Mouse (Mus musculus): Measurements from ENCODE around the gene Rad18. TPM values are rescaled to one million over a fixed set of nuclear protein-coding genes. Genes with fewer than 3 reads are reported as not detected.

The Rad18 gene
- total and polyA plus RNA-seq, 3 experiments: 21.1 to 37.7 (median 37.1) TPM

GRCm38 (mm10) chr6:112694492-112694891 is 2.0 kb downstream of the Rad18 start:
- H3K9ac ChIP-seq (ENCODE audit: insufficient read depth, low read depth): no peak overlapping the region
- no peak for TF ChIP-seq MAX (IDR thresholded peaks at IDR 0.05; ENCODE audit: low read length)
- TF ChIP-seq ZNF384 (IDR thresholded peaks at IDR 0.05; ENCODE audit: low read depth, low read length): peak; percentile 63

GRCm38 (mm10) chr6:112691523-112691922 is 5.0 kb downstream of the Rad18 start:
- dilution Hi-C loops (cut with MboI; ENCODE audit: extremely low pct_ligation_motif_present, extremely low pct_unique_long_range_greater_than_20kb, low sequenced_read_pairs): no loop called here
- Histone ChIP-seq H3K9me3 (replicated peaks; ENCODE audit: low read length) (no peaks in the 10 kb centered on the region), H3K4me3 (replicated peaks in 1 of 3; ENCODE audit: low read depth in 2 of 3, low read length in 2 of 3, poor library complexity in 1 of 3) (no peak overlapping the region), H3K4me2 (ENCODE audit: insufficient read depth, low read depth, poor library complexity, severe bottlenecking) (no peak overlapping the region), H3K27me3 (replicated peaks) (no peaks in the 10 kb centered on the region), H3K36me3 (replicated peaks in 1 of 2; ENCODE audit: control insufficient read depth in 1 of 2, insufficient read depth in 1 of 2, low read length in 1 of 2) (peaks cover 22 to 70% of the 10 kb centered on the region in 2 experiments), H3K79me2 (replicated peaks; ENCODE audit: control insufficient read depth, extremely low read depth, insufficient read depth, poor library complexity, severe bottlenecking) (peaks cover 21% of the 10 kb centered on the region), H3K9ac (ENCODE audit: insufficient read depth, low read depth) (no peak overlapping the region), H3K27ac (ENCODE audit: insufficient read depth, low read depth) (no peak overlapping the region), H3K4me1 (ENCODE audit: control insufficient read depth in 1 of 2, insufficient read depth in 2 of 2) (peaks cover 0 to 23% of the 10 kb centered on the region in 2 experiments; a peak in 3 of 4 replicates)
- TF ChIP-seq JUND (conservative IDR thresholded peaks at IDR 0.05; ENCODE audit: low read depth, low read length) (no peak), ZKSCAN1 (IDR thresholded peaks at IDR 0.05; ENCODE audit: borderline replicate concordance, low read depth, low read length) (no peak), MAFK (IDR thresholded peaks at IDR 0.05; ENCODE audit: insufficient replicate concordance, low read length) (no peak), PAX5 (IDR thresholded peaks at IDR 0.05; ENCODE audit: low read length) (no peak), RAD21 (IDR thresholded peaks at IDR 0.05; ENCODE audit: low read depth, low read length) (no peak), CHD1 (IDR thresholded peaks at IDR 0.05; ENCODE audit: low read depth, low read length) (no peak), EP300 (IDR thresholded peaks at IDR 0.05; ENCODE audit: low read length) (no peak), ZMIZ1 (IDR thresholded peaks at IDR 0.05; ENCODE audit: low read depth, low read length) (no peak), BHLHE40 (IDR thresholded peaks at IDR 0.05; ENCODE audit: low read depth, low read length) (no peak), UBTF (IDR thresholded peaks at IDR 0.05; ENCODE audit: low read depth, low read length) (no peak), SMC3 (IDR thresholded peaks at IDR 0.05; ENCODE audit: low read depth, low read length) (no peak), IRF4 (IDR thresholded peaks at IDR 0.05; ENCODE audit: low read depth, low read length) (no peak), USF2 (conservative IDR thresholded peaks at IDR 0.05; ENCODE audit: low read depth, low read length) (no peak), GABPA (IDR thresholded peaks at IDR 0.05; ENCODE audit: insufficient replicate concordance, low read depth, low read length) (no peak), MXI1 (IDR thresholded peaks at IDR 0.05; ENCODE audit: low read depth, low read length) (no peak), SIN3A (IDR thresholded peaks at IDR 0.05; ENCODE audit: low read length) (no peak), ELF1 (IDR thresholded peaks at IDR 0.05; ENCODE audit: low read depth, low read length) (no peak), NRF1 (IDR thresholded peaks at IDR 0.05; ENCODE audit: low read depth, low read length) (no peak)
- in situ Hi-C loops (cut with MboI; ENCODE audit: low pct_ligation_motif_present, low pct_unique_long_range_greater_than_20kb, low sequenced_read_pairs): no loop called here
- DNase-seq (ENCODE audit: extremely low read depth): no peak

More at GRCm38 (mm10) chr6:112694492-112694891, 2.0 kb downstream of the Rad18 start:
- Histone ChIP-seq H3K36me3 (replicated peaks in 1 of 2; ENCODE audit: control insufficient read depth in 1 of 2, insufficient read depth in 1 of 2, low read length in 1 of 2) (peaks cover 19 to 45% of the 10 kb centered on the region in 2 experiments), H3K4me1 (ENCODE audit: control insufficient read depth in 1 of 2, insufficient read depth in 2 of 2) (peaks cover 0 to 26% of the 10 kb centered on the region in 2 experiments; a peak in 3 of 4 replicates), H3K9me3 (replicated peaks; ENCODE audit: low read length) (no peaks in the 10 kb centered on the region), H3K79me2 (replicated peaks; ENCODE audit: control insufficient read depth, extremely low read depth, insufficient read depth, poor library complexity, severe bottlenecking) (peaks cover 21% of the 10 kb centered on the region), H3K4me3 (replicated peaks in 1 of 3; ENCODE audit: low read depth in 2 of 3, low read length in 2 of 3, poor library complexity in 1 of 3) (no peak overlapping the region), H3K4me2 (ENCODE audit: insufficient read depth, low read depth, poor library complexity, severe bottlenecking) (no peak overlapping the region; the same call in 1 of the 2 replicates), H3K27ac (ENCODE audit: insufficient read depth, low read depth) (no peak overlapping the region), H3K27me3 (replicated peaks) (peaks cover 3% of the 10 kb centered on the region)
- DNase-seq (ENCODE audit: extremely low read depth): no peak
- in situ Hi-C loops (cut with MboI; ENCODE audit: low pct_ligation_motif_present, low pct_unique_long_range_greater_than_20kb, low sequenced_read_pairs): no loop called here
- dilution Hi-C loops (cut with MboI; ENCODE audit: extremely low pct_ligation_motif_present, extremely low pct_unique_long_range_greater_than_20kb, low sequenced_read_pairs): no loop called here
